Mouse (Mus musculus): Measurements from ENCODE around the gene Rnasek. TPM values are rescaled to one million over a fixed set of nuclear protein-coding genes. Genes with fewer than 3 reads are reported as not detected.
A peak's percentile ranks its signal among the peaks of the same experiment; 100 is the strongest.

Rnasek gene
- polyA plus RNA-seq, 1 experiment from 2014 or later, result 241 TPM

GRCm38 (mm10) chr11:70215301-70215700, 24.3 kb downstream of the Rnasek start:
- no peak for DNase-seq

GRCm38 (mm10) chr11:70214856-70215209, 24.8 kb downstream of the Rnasek start:
- Histone ChIP-seq H3K4me2 (ENCODE audit: low read depth, low read length) (peak overlapping the region; percentile 64), H3K9ac (replicated peaks) (no peak overlapping the region), H3K4me3 (ENCODE audit: low read depth, low read length) (peak overlapping the region; percentile 32; the same call in 1 of the 2 replicates), H3K27me3 (ENCODE audit: insufficient read depth, low read length) (peaks cover 35% of the 10 kb centered on the region), H3K36me3 (replicated peaks; ENCODE audit: insufficient read depth, low read length) (no peaks in the 10 kb centered on the region), H3K4me1 (ENCODE audit: insufficient read depth) (peaks cover 13% of the 10 kb centered on the region), H3K9me3 (ENCODE audit: low read length) (no peaks in the 10 kb centered on the region), H3K27ac (ENCODE audit: low read depth) (no peak overlapping the region)
- DNase-seq (no peak), ATAC-seq (no peak)
- TF ChIP-seq CTCF (IDR thresholded peaks at IDR 0.05; ENCODE audit: low read depth), result no peak
- TF ChIP-seq EP300 (IDR thresholded peaks at IDR 0.05; ENCODE audit: low read depth), result no peak
- 14% methylated on average over 18 of the region's 18 CpGs for WGBS (ENCODE audit: insufficient replicate concordance)

More at GRCm38 (mm10) chr11:70215301-70215700, 24.3 kb downstream of the Rnasek start:
- TF ChIP-seq EP300 (IDR thresholded peaks at IDR 0.05; ENCODE audit: low read depth), result no peak
- TF ChIP-seq CTCF (IDR thresholded peaks at IDR 0.05; ENCODE audit: low read depth), result no peak
- WGBS (ENCODE audit: insufficient replicate concordance), result 29% methylated on average over 22 of the region's 22 CpGs
- H3K9me3 ChIP-seq (ENCODE audit: low read length), result no peaks in the 10 kb centered on the region
- no peak overlapping the region for H3K9ac ChIP-seq (replicated peaks)
- H3K4me3 ChIP-seq (ENCODE audit: low read depth, low read length), result 0 out of 2 replicates have a peak overlapping the region, but pooled peaks have one; percentile 32
- ATAC-seq, result no peak
- no peak overlapping the region for H3K27ac ChIP-seq (ENCODE audit: low read depth)
- peaks cover 17% of the 10 kb centered on the region for H3K4me1 ChIP-seq (ENCODE audit: insufficient read depth)
- H3K4me2 ChIP-seq (ENCODE audit: low read depth, low read length), result no peak overlapping the region
- H3K27me3 ChIP-seq (ENCODE audit: insufficient read depth, low read length), result peaks cover 35% of the 10 kb centered on the region
- H3K36me3 ChIP-seq (replicated peaks; ENCODE audit: insufficient read depth, low read length), result no peaks in the 10 kb centered on the region

DNA sequence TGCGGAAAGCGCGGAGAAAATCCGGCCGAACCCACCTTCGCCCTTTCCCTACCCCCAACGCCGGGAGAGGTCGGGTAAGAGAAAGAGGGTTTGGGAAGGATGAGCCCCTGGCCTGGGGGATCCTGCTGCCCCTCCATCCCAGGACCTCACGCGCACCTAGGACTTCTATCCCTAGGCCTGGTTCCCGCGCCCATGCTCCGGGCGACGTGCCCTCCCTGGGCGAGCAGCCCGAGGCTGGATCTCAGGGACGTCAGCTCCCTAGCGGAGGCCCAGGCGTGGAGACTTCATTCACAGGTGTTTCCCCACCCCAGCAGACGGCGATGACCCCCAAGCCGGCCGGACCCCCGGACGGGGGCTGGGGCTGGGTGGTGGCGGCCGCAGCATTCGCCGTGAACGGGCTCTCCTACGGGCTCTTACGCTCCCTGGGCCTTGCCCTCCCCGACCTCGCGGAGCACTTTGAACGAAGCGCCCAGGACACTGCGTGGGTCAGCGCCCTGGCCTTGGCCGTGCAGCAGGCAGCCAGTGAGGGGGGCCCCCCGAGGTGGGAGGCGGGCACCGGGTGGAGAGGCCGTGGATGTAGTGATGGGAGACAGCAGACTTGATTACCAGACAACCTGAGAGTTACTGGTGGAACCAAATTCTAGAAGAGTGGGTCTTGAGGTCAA, 25.3 kb downstream of the Rnasek start:
- WGBS (ENCODE audit: insufficient replicate concordance), result 2% methylated on average over 42 of the region's 46 CpGs
- Histone ChIP-seq H3K9ac (replicated peaks) (peak overlapping the region; percentile 34; the same call in 1 of the 2 replicates), H3K27ac (ENCODE audit: low read depth) (no peak overlapping the region)

GRCm38 (mm10) chr11:70213736-70214135, 25.9 kb downstream of the Rnasek start:
- Histone ChIP-seq H3K9me3 (ENCODE audit: low read length) (no peaks in the 10 kb centered on the region), H3K27ac (ENCODE audit: low read depth) (no peak overlapping the region), H3K4me3 (ENCODE audit: low read depth, low read length) (peak overlapping the region; percentile 32), H3K36me3 (replicated peaks; ENCODE audit: insufficient read depth, low read length) (no peaks in the 10 kb centered on the region), H3K9ac (replicated peaks) (no peak overlapping the region), H3K4me2 (ENCODE audit: low read depth, low read length) (peak overlapping the region; percentile 64), H3K4me1 (ENCODE audit: insufficient read depth) (peaks cover 13% of the 10 kb centered on the region), H3K27me3 (ENCODE audit: insufficient read depth, low read length) (peaks cover 35% of the 10 kb centered on the region)
- no peak for TF ChIP-seq EP300 (IDR thresholded peaks at IDR 0.05; ENCODE audit: low read depth)
- TF ChIP-seq CTCF (IDR thresholded peaks at IDR 0.05; ENCODE audit: low read depth), result no peak
- peak; percentile 26; the same call in 1 of the 2 replicates for ATAC-seq
- no peak for DNase-seq
- WGBS (ENCODE audit: insufficient replicate concordance), result 9% methylated on average over 26 of the region's 26 CpGs

More for the DNA sequence above, 25.3 kb downstream of the Rnasek start:
- ATAC-seq (peak; percentile 40), DNase-seq (no peak)
- Histone ChIP-seq H3K27me3 (ENCODE audit: insufficient read depth, low read length) (peaks cover 35% of the 10 kb centered on the region), H3K36me3 (replicated peaks; ENCODE audit: insufficient read depth, low read length) (no peaks in the 10 kb centered on the region), H3K9me3 (ENCODE audit: low read length) (no peaks in the 10 kb centered on the region), H3K4me2 (ENCODE audit: low read depth, low read length) (peak overlapping the region; percentile 64), H3K4me3 (ENCODE audit: low read depth, low read length) (peak overlapping the region; percentile 32), H3K4me1 (ENCODE audit: insufficient read depth) (peaks cover 13% of the 10 kb centered on the region)
- no peak for TF ChIP-seq CTCF (IDR thresholded peaks at IDR 0.05; ENCODE audit: low read depth)
- TF ChIP-seq EP300 (IDR thresholded peaks at IDR 0.05; ENCODE audit: low read depth), result no peak

- TF ChIP-seq CTCF (IDR thresholded peaks at IDR 0.05; ENCODE audit: low read depth) (peak; percentile 78), EP300 (IDR thresholded peaks at IDR 0.05; ENCODE audit: low read depth) (no peak)
- Histone ChIP-seq H3K4me1 (ENCODE audit: insufficient read depth) (peaks cover 16% of the 10 kb centered on the region), H3K4me2 (ENCODE audit: low read depth, low read length) (peak overlapping the region; percentile 64; the same call in 1 of the 2 replicates), H3K9ac (replicated peaks) (no peak overlapping the region), H3K27ac (ENCODE audit: low read depth) (no peak overlapping the region), H3K36me3 (replicated peaks; ENCODE audit: insufficient read depth, low read length) (no peaks in the 10 kb centered on the region), H3K9me3 (ENCODE audit: low read length) (no peaks in the 10 kb centered on the region), H3K4me3 (ENCODE audit: low read depth, low read length) (no peak overlapping the region), H3K27me3 (ENCODE audit: insufficient read depth, low read length) (peaks cover 35% of the 10 kb centered on the region)
- peak; percentile 24; the same call in 1 of the 2 replicates for ATAC-seq
- DNase-seq, result peak; percentile 74
- 5% methylated on average over 9 of the region's 9 CpGs for WGBS (ENCODE audit: insufficient replicate concordance)
These were observed 26.7 kb downstream of the Rnasek start for GRCm38 (mm10) chr11:70212896-70213295.

DNA sequence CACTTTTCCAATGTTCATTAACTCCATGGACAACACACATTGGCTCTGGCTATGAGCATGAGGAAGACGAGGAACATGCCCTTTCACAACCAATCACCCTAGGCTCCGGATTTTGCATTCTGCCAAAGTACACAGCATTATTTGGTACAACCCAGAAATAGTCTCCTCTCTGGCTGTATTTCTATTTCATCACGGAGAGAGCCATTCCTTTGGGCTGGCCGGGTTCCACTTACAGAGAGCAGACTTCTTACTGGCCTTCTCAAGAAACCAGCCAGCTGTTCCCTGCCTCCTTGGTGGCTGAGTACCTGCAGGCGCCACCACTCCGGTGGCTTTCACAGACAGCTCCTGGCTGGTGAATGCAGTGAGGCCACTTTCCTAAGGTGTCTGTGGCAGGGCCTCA, 27.2 kb downstream of the Rnasek start, which contains the start of gene Slc16a11:
Gene Slc16a11 (plus strand): TSS at position 330 of the 400 bp plus-strand sequence.
- Histone ChIP-seq H3K9ac (replicated peaks) (no peak within 1 kb of the TSS), H3K36me3 (replicated peaks; ENCODE audit: insufficient read depth, low read length) (no peaks in the 10 kb centered on the region), H3K4me2 (ENCODE audit: low read depth, low read length) (peak within 1 kb of the TSS; percentile 64), H3K4me1 (ENCODE audit: insufficient read depth) (peaks cover 16% of the 10 kb centered on the region), H3K27me3 (ENCODE audit: insufficient read depth, low read length) (peaks cover 35% of the 10 kb centered on the region), H3K4me3 (ENCODE audit: low read depth, low read length) (peak within 1 kb of the TSS; percentile 32; the same call in 1 of the 2 replicates), H3K27ac (ENCODE audit: low read depth) (no peak within 1 kb of the TSS), H3K9me3 (ENCODE audit: low read length) (no peaks in the 10 kb centered on the region)
- DNase-seq (no peak), ATAC-seq (no peak)
- WGBS (ENCODE audit: insufficient replicate concordance), result 70% methylated on average over 6 of the region's 6 CpGs
- TF ChIP-seq CTCF (IDR thresholded peaks at IDR 0.05; ENCODE audit: low read depth), result no peak
- TF ChIP-seq EP300 (IDR thresholded peaks at IDR 0.05; ENCODE audit: low read depth), result no peak
